Mouse (Mus musculus) heart, postnatal 10 days (tissue): ENCODE data around the gene Rem2. TPM values are rescaled to one million over a fixed set of nuclear protein-coding genes. Genes with fewer than 3 reads are reported as not detected.

Experiments
- DNase-seq, 2 experiments: peaks; one replicate each; pipeline ENCODE4 v3.0.0; 2021
- intact Hi-C: fragments of 180-260 bp; cut with DNase I; formaldehyde crosslinking; loops from one replicate; pipeline ENCODE4 v1.15.1; 2025
- total RNA-seq, 2 experiments: library from RNA; stranded (reverse); gene quantifications; 2 replicates each; pipeline ENCODE4 v1.2.3; 2021

Gene Rem2
- total RNA-seq, 2 experiments from 2014 or later = not detected

DNA sequence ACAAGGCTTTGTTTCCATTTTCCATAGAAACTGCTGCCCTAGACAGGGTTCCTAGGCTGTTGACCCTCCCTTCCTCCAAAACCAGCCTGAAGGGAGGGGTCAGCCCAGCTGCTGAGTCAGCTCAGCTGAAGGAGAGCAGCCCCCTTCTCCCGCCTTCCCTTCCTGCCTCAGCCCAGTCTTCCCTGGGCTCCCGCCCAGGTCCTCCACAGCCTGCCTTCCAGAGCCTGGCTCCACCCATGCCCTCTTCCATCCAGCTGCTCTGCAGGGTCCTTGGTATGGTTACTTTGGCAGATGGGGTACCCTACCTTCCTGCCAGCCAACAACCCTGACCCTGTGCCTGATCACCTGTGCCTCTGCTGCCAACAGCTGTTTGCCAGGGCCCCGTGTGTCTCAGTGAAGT lies 32.7 kb upstream of the Rem2 start:
- intact Hi-C loops = no loop called here
- DNase-seq = peak; percentile 74 to 80

DNA sequence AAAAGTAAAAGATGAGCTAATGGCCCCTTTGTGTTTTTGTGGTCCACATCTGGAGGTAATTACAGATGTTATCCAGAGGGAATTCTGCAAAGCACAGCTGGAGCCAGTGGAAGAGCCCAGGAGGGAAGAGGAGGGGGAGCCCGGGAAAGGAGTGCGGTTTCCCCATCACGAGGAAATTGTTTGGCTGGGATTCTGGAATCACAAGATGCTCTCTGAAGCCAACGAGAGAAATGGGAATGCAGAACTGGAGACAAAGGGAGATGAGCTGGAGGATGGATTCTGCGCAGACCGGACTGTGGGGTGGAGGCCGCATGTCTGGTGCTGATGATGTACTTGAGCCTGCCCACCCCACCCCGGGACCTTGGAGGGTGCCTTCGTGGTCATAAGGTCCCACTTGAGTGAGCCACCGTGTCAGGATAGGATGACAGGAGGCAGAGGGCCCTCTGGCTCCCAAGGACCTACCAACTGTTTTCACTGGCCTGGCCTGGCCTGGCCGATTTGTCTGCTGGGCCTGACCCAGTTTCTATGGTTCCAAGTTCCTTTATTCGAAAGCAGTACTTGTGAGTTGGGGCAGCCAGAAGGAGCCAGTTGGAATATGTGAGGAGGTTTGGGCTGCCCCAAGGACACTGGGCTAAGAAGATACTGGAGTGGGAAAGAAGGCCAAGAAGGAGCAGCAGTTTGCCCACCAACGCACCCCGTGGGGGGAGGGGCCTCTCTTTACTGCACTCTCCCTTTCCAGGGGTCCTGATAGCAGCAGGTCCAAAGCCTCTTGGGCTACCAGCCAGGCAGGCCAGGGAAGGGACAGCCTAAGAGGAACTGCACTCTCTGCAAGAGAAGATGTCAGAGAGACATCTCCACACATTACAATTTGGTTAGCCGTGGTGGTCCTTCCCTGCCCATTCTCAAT lies 31.9 kb upstream of the Rem2 start:
- intact Hi-C loops = no loop called here

DNA sequence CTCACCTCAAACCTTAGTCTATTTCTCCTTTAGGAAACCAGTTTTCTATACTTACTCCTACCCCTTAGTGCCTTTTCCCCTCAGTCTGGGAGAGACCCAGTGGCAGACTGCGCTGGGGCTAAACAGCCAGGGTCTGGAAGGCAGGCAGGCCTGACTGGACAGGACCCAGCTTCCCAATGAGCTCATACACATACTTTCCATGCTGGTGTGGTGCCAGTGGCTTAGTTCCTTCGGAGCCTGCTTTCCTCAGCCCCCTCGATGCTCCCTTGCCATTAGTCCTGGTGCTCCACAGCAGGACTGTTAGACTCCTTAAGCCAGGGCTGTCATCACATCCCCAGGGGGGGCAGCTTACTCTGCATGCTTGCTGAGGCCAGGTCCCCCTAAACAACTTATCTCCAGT lies 30.4 kb upstream of the Rem2 start:
- intact Hi-C loops = no loop called here
- DNase-seq = peak; percentile 79 to 81

More for the DNA sequence above, 31.9 kb upstream of the Rem2 start:
- DNase-seq = peak; percentile 81 to 84

DNA sequence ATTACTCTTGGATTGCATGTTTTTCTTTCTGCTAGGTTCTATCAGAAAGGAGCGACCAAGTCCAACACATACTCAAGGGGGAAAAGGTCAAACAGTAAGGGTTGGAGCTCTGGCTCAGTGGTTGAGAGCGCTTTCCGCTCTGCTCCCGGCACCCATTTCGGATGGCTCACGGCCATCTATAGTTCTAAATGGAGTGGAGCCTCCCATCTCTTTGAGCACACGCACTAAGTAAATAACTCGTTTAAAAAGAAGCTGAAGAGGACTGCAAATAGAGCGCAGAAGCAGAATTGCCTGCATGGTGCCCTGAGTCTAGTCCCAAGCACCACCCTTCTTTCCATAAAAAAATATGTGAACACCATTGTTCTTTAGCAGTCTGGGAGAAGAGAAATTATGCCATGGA lies 22.3 kb upstream of the Rem2 start:
- intact Hi-C loops = no loop called here
- DNase-seq = no peak

DNA sequence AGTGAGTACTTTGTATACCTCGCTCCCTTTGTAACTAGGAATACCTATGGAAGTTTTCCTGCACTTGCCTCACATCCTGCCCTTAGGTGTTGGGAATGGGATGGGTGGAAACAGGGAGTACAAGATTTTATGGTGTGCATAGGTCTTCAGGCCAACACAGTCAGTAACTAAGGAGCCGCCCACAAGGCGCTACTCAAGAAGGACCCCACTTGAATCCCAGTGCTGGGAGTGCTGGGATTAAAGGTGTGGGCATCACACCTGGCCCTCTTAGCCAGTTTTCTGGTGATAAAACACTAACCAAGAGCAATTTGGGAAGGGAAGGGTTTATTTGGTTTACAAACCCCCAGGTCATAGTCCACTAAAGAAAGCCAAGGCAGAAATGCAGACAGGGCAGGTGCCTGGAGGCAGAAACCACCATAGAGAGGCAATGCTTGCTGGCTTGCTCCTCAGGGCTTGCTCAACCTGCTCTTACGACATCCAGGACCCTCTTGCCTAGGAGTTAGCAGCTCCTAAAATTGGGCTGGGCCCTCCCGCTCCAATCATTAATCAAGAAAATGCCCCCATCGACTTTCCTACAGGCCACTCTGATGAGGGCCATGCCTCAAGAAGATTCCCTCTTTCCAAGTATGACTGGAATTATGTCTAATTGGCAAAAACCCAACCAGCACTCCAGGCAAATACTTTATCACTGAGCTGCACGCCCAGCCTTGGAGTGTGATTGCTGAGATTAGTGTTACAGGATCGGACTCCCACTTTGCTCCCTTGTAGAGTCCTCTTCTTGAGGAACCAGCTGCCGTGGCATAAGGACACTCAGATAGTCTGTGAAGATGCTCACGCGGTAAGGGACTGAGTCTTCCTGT lies 21.0 kb upstream of the Rem2 start:
- intact Hi-C loops = no loop called here
- DNase-seq = no peak

DNA sequence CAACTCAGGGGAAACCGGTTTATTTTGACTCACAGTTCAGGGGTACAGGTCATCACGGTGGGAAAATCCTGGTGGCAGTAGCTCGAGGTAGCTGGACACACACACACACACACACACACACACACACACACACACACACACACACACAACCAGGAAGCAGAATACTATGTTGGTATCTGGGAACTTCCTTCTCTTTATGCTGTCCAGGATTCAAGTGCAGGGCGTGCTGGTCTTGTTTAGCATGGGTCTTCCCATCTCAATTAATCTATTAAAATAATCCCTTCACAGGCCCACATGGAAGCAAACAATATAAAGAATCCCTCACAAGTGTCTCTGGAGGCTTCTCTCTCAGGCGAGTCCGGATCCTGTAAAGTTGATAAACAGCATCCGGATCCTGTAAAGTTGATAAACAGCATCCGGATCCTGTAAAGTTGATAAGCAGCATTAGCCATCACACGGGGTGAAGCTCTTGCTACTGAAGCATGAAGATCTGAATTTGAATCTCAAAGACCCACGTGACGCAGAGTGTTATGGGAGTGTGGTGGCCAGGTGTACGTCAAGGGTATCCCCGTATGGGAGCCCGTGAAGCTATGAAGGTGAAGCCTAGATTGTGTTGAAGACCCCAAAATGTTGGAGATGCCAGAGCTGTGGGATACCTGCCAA lies 17.9 kb upstream of the Rem2 start:
- no peak for DNase-seq
- intact Hi-C loops = no loop called here

DNA sequence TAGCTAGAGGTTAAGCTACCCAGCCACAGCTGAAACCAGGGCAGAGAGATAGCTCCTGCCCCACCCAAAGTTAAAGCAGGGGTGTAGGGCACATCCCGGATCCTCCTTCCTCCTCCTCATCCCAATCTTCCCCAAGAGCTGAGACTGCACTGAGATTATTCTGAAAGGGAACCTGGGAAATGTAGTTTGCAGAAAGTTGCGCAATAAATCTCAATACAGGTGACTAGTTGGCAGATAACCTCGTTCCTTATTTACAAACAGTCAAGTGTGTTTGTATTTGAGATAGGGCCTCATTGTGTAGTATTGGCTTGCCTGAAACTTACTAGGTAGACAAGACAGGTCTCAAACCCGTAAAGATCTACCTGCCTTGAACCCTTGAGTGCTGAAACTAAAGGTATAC lies 13.8 kb upstream of the Rem2 start:
- DNase-seq = no peak
- intact Hi-C loops = no loop called here

DNA sequence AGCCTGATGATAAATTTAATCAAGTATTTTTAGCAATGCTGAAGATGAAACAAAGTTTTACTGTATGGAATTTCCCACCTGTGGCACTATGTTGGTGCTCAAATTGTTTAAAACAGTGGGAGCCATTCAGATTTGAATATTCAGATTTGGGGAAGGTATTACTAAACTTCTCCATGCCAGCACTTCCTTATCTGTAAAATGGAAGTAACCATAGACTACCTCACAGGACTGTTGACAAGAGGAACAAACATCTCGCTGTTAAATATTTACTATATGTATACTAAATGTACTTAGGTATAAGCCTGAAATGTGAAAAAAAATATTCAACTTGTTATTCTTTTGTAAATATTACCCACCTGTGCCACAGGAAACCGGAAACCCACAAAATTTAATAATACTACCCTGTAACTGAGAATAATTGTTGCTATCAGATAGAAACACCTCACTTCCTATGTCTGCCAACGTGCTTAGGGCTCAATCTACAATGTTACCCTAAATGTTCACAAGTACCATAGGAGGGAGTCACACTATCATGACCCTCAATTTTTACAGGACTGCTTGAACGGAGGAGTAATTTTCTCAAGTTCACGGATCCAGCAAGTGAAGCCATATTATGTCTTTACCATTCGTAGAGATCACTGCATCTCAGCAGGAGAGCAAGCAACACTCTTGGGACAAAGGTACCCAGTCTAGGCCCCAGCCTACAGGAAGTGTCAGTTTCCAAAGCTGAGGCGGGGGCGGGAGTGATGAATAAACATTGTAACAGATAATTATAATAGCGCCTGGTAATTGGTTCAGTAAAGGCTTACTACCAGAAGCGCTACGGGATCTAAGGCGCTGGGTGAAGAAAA lies 12.6 kb upstream of the Rem2 start:
- no peak for DNase-seq
- intact Hi-C loops = no loop called here

DNA sequence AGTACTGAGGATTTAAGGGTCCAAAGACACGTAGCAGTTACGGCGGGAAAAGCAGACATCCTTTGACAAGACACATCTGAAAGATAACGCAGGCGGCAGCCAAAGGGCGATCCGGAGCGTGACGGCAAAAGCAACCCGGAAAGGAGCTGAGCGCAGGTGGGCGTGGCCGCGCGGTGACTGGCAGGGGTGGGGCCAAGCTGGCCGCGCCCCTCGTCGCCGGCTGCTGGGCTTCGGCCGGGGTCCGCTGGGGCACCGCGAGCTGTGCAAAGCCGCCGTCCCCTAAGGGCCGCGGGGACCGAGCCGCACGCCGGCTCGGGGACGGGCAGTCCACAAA lies 12.0 kb upstream of the Rem2 start, which contains the start of gene Lrp10:
Gene Lrp10, plus strand, starts transcription at position 179 of the 334 bp plus-strand sequence.
- intact Hi-C loops = loop anchor here (1.0 kb wide), 1 partner anchor 30 kb away; no protein-coding TSS in a partner anchor

DNA sequence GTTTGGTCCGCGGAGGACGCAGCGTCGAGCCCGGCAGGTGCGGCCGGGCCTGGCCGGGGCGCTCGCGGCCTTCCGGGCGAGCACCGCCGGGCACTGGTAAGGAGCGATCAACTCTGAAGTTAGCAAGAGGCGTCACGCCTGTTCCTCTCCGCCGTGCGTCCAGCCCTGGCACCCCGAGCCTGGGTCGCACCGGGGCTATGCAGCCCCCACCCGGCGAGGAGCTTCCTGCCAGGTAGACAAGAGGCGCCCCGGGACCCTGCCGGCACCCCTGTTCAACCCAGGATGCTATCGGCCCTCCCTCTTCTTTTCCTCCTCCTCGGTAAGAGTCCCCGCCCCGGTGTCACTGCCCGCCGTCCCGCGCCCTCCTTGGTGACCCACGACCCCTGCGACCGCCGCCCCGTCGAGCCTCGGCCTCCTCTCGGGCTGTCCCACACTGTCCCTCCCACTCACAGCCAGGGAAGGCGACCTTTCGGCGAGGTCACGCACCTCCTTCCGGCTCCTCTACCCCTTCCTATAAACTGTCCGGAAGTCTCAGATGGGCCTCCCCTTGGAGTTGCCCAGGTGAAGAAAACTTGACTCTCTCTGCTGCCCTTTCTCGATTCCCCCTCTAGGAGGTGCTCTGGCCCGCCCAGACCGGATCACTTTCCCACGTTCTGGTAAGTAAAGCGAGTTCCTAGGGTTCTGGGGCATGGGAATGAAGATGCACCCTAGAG lies 11.5 kb upstream of the Rem2 start:
- DNase-seq = peak; percentile 75 to 80
- intact Hi-C loops = loop anchor here (1.0 kb wide), 1 partner anchor 30 kb away; no protein-coding TSS in a partner anchor

More for the DNA sequence above, 12.0 kb upstream of the Rem2 start, which contains the start of gene Lrp10:
- DNase-seq = peak; percentile 91 to 92

DNA sequence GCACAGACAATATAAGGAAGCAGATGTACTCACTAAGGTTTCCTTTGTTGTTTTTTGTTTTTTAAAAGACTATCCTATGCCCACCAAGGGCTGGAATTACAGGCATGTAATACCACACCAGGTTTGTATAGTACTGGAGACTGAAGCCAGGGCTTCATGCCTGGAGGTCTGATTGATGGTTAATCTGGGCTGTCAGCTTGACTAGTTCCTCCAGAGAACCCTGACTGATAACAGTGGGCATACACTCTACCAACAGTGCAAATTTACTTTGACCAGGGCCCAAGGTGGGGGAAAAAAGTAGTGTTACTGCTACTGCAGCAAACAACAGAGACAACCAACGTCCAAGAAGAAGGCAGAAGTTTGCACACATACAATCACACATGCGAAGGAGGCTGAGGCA lies 4.4 kb upstream of the Rem2 start:
- DNase-seq = no peak
- intact Hi-C loops = no loop called here

DNA sequence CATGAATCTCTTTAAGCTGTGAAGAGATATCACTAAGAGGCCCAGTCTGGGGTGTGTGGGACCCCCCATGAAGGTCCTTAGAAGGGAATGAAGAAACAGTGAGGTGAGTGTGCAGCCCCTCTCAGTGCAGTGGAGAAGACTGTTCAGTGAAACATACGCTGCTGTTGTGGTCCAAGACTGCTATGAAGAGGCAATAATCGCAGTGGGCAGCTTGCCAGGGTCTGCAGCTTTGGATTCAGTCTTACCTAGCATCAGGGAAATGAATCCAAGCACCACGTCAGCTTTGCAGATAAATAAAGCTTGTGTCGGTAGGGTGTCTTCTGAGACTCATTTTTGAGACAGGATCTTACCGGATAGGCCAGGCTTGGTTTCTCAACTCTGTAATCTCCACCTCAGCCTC lies 3.2 kb upstream of the Rem2 start:
- peak in 1 of 2 experiments; percentile 41 for DNase-seq
- intact Hi-C loops = no loop called here

DNA sequence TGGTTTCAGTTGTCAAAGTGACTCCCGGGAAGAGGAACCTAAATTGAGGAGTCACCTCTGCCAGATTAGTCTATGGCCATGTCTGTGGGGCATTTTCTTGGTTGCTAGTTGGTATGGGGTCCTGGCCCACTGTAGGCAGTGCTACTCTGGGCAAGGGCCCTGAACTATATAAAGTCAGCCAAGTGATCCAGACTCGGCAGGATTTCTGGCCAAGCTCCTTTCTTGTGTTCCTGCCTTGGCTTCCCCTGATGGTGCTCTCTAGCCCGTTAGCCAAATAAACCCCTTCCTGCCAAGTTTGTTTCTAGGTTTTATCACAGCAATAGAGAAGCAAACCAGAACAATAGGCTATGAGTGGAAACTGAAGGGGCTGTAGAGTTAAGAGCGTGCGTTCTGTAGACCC lies 1.2 kb upstream of the Rem2 start:
- no peak for DNase-seq
- intact Hi-C loops = no loop called here

DNA sequence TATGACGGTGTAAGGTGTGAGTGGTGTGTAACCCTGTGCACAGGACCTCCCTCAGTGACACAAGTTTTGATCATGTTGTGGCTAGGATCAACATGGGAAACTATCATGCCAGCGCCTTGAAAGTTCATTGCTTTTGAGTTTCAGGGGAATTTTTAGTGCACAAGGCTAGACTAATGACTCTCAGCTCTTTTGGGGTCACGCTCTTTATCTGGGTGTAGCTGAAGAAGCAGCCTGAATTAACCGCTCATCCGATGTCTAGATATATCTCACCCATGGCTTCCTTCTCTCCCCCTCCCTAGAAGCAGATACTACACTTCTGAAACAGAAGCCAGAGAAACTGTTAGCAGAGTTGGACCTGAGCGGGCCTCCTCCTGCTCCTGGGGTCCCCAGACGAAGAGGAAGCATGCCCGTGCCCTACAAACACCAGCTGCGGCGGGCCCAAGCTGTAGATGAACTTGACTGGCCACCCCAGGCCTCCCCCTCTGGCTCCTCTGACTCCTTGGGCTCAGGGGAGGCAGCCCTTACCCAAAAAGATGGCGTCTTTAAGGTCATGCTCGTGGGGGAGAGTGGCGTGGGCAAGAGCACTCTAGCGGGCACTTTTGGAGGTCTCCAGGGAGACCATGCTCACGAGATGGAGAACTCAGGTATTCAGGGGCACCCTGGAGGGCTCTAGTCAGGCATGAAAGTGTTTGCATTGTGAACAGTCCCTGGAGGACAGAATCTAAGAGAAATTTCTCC lies 1.4 kb downstream of the Rem2 start:
- intact Hi-C loops = no loop called here
- DNase-seq = no peak

DNA sequence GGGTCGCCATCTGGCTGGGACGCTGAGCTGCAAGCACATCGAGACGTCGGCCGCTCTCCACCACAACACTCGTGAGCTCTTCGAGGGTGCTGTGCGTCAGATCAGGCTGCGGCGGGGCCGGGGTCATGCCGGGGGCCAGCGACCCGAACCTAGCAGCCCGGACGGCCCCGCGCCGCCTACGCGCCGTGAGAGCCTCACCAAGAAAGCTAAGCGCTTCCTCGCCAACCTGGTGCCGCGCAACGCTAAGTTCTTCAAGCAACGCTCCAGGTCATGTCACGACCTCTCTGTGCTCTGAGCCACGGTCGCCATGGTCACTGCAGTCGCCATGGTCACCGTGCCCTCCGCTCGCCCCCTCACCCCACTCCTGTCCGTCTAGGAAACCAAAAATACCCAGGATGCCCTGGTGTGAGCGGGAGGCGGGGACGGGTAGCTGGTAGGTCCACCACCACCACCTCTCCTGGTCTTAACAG lies 3.6 kb downstream of the Rem2 start:
- intact Hi-C loops = no loop called here
- peak in 1 of 2 experiments; percentile 53 for DNase-seq

DNA sequence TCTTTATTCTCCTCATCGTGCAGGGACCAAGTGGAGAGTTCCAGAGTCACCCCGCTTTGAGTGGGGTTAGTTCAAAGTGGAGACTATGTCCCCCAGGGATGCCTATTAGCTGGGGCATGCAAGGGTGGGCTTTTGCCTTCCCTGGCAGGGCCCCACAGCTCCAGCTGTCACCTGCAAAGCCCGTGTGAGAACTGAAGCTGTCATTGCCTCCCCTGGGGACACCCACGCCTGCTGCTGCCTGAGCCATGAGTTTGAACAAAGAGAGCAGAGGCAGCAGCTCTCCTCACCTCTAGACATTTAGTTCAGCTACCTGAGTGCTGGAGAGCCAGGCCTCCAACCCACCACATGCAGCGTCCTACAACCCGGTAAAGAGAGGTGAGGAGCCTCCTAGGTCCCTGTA lies 4.8 kb downstream of the Rem2 start:
- no peak for DNase-seq
- intact Hi-C loops = no loop called here

DNA sequence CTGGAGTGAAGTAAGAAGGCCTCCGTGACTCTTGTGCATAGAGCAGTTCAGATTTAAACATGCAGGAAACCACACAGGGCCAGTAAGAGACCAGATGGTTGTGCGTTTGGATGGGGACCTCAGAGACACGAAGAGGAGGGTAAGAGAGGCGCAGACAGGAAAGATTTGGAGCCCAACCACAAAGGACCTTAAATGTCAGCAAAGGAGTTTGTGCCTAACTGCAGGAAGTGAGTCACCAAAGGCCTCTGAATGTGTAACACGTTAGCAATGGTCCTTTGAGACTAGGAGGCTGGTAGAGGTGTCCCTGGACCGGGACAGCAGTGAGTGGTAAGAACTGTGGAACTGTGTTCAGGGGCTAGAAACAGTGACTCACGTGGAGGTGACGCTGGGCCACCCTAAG lies 5.5 kb downstream of the Rem2 start:
- intact Hi-C loops = no loop called here
- no peak for DNase-seq

DNA sequence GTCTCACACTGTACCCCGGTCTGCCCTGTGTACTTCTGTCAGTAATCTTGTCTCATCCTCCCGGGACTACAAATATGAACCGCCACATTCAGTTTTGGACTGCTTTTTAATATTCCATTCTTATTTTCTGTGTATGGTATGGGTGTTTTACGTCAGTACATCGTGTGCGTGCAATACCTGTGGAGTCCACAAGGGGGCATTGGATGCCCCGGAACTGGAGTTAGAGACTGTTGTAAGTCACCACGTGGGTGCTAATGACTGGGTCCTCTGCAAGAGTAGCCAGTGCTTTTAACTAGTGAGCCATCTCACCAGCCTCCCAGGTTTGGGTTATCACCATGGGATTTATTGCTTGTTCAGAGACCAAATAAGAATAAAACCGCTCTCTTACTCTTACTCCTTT lies 6.6 kb downstream of the Rem2 start:
- DNase-seq = peak in 1 of 2 experiments; percentile 47
- intact Hi-C loops = no loop called here

DNA sequence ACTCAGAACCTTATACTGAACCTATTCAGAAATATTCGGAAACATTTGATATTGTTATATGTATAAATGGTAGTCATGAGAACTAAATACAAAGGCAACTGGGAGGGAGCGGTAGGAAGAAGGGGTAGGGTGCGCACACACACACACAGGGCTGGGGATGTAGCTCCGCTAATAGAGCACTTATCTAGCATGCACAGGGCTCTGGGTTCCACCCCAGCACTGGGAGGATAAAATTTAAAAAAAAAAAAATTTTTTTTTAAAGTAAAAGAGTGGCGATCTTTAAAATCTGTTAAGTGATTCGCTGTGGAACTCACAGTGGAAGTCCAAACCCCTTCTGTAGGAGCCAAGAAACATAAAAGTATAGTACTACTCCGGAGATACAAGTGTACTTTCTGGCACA lies 10.0 kb downstream of the Rem2 start:
- intact Hi-C loops = no loop called here
- no peak for DNase-seq
